Mouse (Mus musculus): ENCODE data around the gene Asic2. TPM values are rescaled to one million over a fixed set of nuclear protein-coding genes. Genes with fewer than 3 reads are reported as not detected.

Asic2 gene
- total RNA-seq, 2 experiments from 2014 or later = 0.21 to 0.23 TPM

- DNase-seq = no peak
Observed at GRCm38 (mm10) chr11:81601736-81602135, 366.5 kb downstream of the Asic2 start.

- DNase-seq = no peak
Observed at GRCm38 (mm10) chr11:81597601-81598000, 370.7 kb downstream of the Asic2 start.

GRCm38 (mm10) chr11:81595235-81595634 is 373.0 kb downstream of the Asic2 start:
- no peak for DNase-seq

- DNase-seq = no peak
Observed at GRCm38 (mm10) chr11:81592776-81593175, 375.5 kb downstream of the Asic2 start.

- DNase-seq = no peak
Observed at GRCm38 (mm10) chr11:81590911-81591310, 377.3 kb downstream of the Asic2 start.

GRCm38 (mm10) chr11:81588630-81589029 is 379.6 kb downstream of the Asic2 start:
- peak; percentile 71 for DNase-seq

- DNase-seq = no peak
Observed at GRCm38 (mm10) chr11:81587942-81588341, 380.3 kb downstream of the Asic2 start.

- no peak for DNase-seq
Observed at GRCm38 (mm10) chr11:81587114-81587513, 381.1 kb downstream of the Asic2 start.

- DNase-seq = no peak
Observed at GRCm38 (mm10) chr11:81584506-81584905, 383.8 kb downstream of the Asic2 start.

- no peak for DNase-seq
Observed at GRCm38 (mm10) chr11:81583195-81583594, 385.1 kb downstream of the Asic2 start.

- DNase-seq = no peak
Observed at GRCm38 (mm10) chr11:81582161-81582560, 386.1 kb downstream of the Asic2 start.

- no peak for DNase-seq
Observed at GRCm38 (mm10) chr11:81579753-81580152, 388.5 kb downstream of the Asic2 start.

GRCm38 (mm10) chr11:81570406-81570805 is 397.9 kb downstream of the Asic2 start:
- no peak for DNase-seq

- no peak for DNase-seq
Observed at GRCm38 (mm10) chr11:81564857-81565256, 403.4 kb downstream of the Asic2 start.

GRCm38 (mm10) chr11:81560374-81560773 is 407.9 kb downstream of the Asic2 start:
- no peak for DNase-seq

GRCm38 (mm10) chr11:81543189-81543588 is 425.1 kb downstream of the Asic2 start:
- no peak for DNase-seq

GRCm38 (mm10) chr11:81535121-81535717 is 433.0 kb downstream of the Asic2 start:
- no peak for DNase-seq

GRCm38 (mm10) chr11:81534686-81535085 is 433.6 kb downstream of the Asic2 start:
- peak; percentile 25 for DNase-seq

- no peak for DNase-seq
Observed at GRCm38 (mm10) chr11:81531906-81532305, 436.4 kb downstream of the Asic2 start.

GRCm38 (mm10) chr11:81522927-81523326 is 445.3 kb downstream of the Asic2 start:
- DNase-seq = no peak

GRCm38 (mm10) chr11:81521881-81522280 is 446.4 kb downstream of the Asic2 start:
- no peak for DNase-seq

GRCm38 (mm10) chr11:81518001-81518955 is 450.0 kb downstream of the Asic2 start:
- DNase-seq = no peak

GRCm38 (mm10) chr11:81515754-81516153 is 452.5 kb downstream of the Asic2 start:
- no peak for DNase-seq

- DNase-seq = no peak
Observed at GRCm38 (mm10) chr11:81512434-81512833, 455.8 kb downstream of the Asic2 start.

Measured in gastrocnemius, postnatal 10 days (tissue).